Mouse (Mus musculus) layer of hippocampus, postnatal 25 days (tissue): Measurements from ENCODE around the gene Cbfa2t2. TPM values are rescaled to one million over a fixed set of nuclear protein-coding genes. Genes with fewer than 3 reads are reported as not detected.

Experiments
- total RNA-seq, 2 experiments: library from RNA; stranded (reverse); gene quantifications; 2 replicates each; pipeline ENCODE4 v1.2.3; 2021

Cbfa2t2 gene
- total RNA-seq, 2 experiments from 2014 or later, result 46.4 to 51.4 TPM

Other genes starting within 250 kb of the Cbfa2t2 start
- gene Bpifb1, start 245.7 kb upstream of the Cbfa2t2 start, total RNA-seq, result under 1 TPM; 0.14 to 0.42 TPM
- gene Bpifb5, start 212.7 kb upstream of the Cbfa2t2 start, total RNA-seq, result not detected
- gene Bpifb9a, start 178.6 kb upstream of the Cbfa2t2 start, total RNA-seq, result not detected
- gene Bpifb9b, start 129.3 kb upstream of the Cbfa2t2 start, total RNA-seq, result not detected
- gene Cdk5rap1, start 63.5 kb upstream of the Cbfa2t2 start, total RNA-seq, result 10 to 100 TPM; 17.7 to 18.7 TPM
- 10 to 100 TPM; 39.1 to 44.3 TPM for gene Snta1, start 28.4 kb upstream of the Cbfa2t2 start, total RNA-seq
- gene 1700003F12Rik, start 110.6 kb downstream of the Cbfa2t2 start, total RNA-seq, result under 1 TPM; 0.81 to 0.94 TPM
- gene Actl10, start 115.3 kb downstream of the Cbfa2t2 start, total RNA-seq, result not detected
- 10 to 100 TPM; 27.4 to 29.8 TPM for gene Necab3, start 122.4 kb downstream of the Cbfa2t2 start, total RNA-seq
- gene E2f1, start 133.4 kb downstream of the Cbfa2t2 start, total RNA-seq, result 1 to 10 TPM; 5.8 to 5.9 TPM
- 10 to 100 TPM; 11.4 to 13.2 TPM for gene Pxmp4, start 167.2 kb downstream of the Cbfa2t2 start, total RNA-seq
- gene Zfp341, start 176.8 kb downstream of the Cbfa2t2 start, total RNA-seq, result 10 to 100 TPM; 10.1 to 10.6 TPM
- not detected for gene 4930519P11Rik, start 177.0 kb downstream of the Cbfa2t2 start, total RNA-seq
- gene Chmp4b, start 215.2 kb downstream of the Cbfa2t2 start, total RNA-seq, result 100 to 1,000 TPM; 206 to 232 TPM